In the genomic region with DNA sequence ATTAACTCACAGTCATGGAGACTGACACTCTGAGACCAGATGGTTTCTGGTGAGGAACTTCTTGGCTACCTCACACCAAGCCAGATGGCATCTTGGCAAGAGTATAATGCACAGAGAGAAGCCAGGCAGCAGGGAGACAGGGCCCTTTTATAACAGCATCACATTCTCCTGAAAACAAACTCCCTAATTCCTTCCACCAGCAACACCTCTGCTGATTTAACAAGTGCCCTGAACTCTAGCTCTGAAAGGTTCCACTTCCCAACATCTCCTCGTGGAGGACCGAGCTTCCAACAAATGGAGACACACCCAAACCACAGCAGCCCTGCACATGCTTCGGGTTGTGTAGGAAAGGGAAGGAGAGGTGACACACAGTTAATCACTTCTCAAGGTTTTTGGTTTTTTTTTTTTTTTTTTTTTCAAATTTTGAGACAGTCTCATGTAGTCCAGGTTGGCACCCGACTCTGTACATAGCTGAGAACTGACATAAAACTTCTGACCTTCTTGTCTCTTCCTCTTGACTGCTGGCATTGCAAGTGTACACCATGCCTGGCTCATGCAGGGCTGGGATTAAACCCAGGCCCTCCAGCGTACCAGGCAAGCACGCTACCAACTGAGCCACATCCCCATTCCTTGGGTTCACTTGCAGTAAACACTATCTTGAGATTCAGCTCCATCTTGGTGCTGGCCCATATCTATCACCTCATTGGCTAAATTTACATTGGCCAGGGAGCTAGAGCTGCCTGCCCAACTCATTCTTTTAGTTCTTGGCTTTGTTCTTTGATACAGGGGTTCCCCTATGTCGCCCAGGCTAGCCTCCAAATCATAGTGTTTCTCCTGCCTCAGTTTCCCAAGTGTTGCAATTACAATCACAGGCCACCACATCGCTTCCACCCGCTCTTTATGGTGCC, we compare ENCODE assay signal across 12 mouse cellular contexts. TPM values are rescaled to one million over a fixed set of nuclear protein-coding genes. Genes with fewer than 3 reads are reported as not detected.
A peak's percentile ranks its signal among the peaks of the same experiment; 100 is the strongest.
DNase-seq lines count a peak whose midpoint lies in the region; ATAC-seq lines count a peak whose summit lies in the region.
"Had no signal": no experiment of that assay in that cellular context is flagged by ENCODE, and none has a peak within 500 bp of the region (broad histone marks: within the 10 kb centered on the region; RNA-seq: fewer than 3 reads in every experiment).

No protein-coding gene starts in this region.

- peak; percentile 91 for ATAC-seq in cerebellum, adult (ENCODE audit: insufficient number of reproducible peaks, low FRiP score, low TSS enrichment)
- no peak for ATAC-seq in granulocyte monocyte progenitor cell, adult 5-6 weeks (replicated peaks; ENCODE audit: poor library complexity, severe bottlenecking)

- peak; percentile 45 for DNase-seq in layer of hippocampus, adult 11-12 months (ENCODE audit: low spot score)
- no peak for DNase-seq in layer of hippocampus, postnatal 25 days (ENCODE audit: extremely low spot score in 1 of 2, low spot score in 1 of 2)
- peak; percentile 79 to 86 for DNase-seq in cerebellum, postnatal 36 days
- peak; percentile 63 for DNase-seq in layer of hippocampus, adult 9-11 months
- DNase-seq in yolk sac, embryonic 10.5 days (ENCODE audit: low spot score), result no peak
- no peak for DNase-seq in c-Kit-positive CD71-positive TER-119-positive erythroid progenitor cells, embryonic 14.5 days (ENCODE audit: low spot score)
- DNase-seq: adrenal gland, postnatal 25 days; liver, embryonic 13.5 days; right cerebral cortex, postnatal 14 days; thymus, postnatal 14 days had no signal

RNA-seq across cellular contexts. Expression of a gene that starts 13.7 kb away (rescaled TPM):
- 10 to 100 TPM; 21.7 to 23.3 TPM for total RNA-seq in layer of hippocampus, postnatal 25 days (2021)
- total RNA-seq in granulocyte monocyte progenitor cell, adult 5-6 weeks (2014; fragmentation: Nextera tagmentation), result 23.2 and 24.2 TPM in 2 replicates
- total RNA-seq in granulocyte monocyte progenitor cell, adult 5-6 weeks (2017), result 38.9 and 42.7 TPM in 2 replicates

RNA-seq across cellular contexts. Expression of a gene that starts 17.8 kb away (rescaled TPM):
- 10 to 100 TPM; 28.4 TPM for total RNA-seq in layer of hippocampus, postnatal 25 days (2021)
- 42.4 and 47.8 TPM in 2 replicates for total RNA-seq in granulocyte monocyte progenitor cell, adult 5-6 weeks (2014; fragmentation: Nextera tagmentation)
- 59.2 and 71.6 TPM in 2 replicates for total RNA-seq in granulocyte monocyte progenitor cell, adult 5-6 weeks (2017)

Comparison
In these comparisons a context has a peak if more than half of its experiments do, and no peak if none do; other contexts are left out.
1. DNase-seq: peak in layer of hippocampus, adult 11-12 months (single experiment), cerebellum, postnatal 36 days (2 of 2) and layer of hippocampus, adult 9-11 months (single experiment); none in layer of hippocampus, postnatal 25 days (0 of 2), yolk sac, embryonic 10.5 days (single experiment) and c-Kit-positive CD71-positive TER-119-positive erythroid progenitor cells, embryonic 14.5 days (single experiment).